Mouse (Mus musculus) thymus, adult 2 months (tissue): ENCODE data around the gene Slco1a5.

Experiments used
- CTCF ChIP-seq: fragments of 200-500 bp; IDR thresholded peaks from 2 replicates; pipeline ENCODE4 v1.5.1; 2012; ENCODE audit warnings: mild to moderate bottlenecking, control low read depth, low read length, moderate library complexity, borderline replicate concordance; ENCODE audit not compliant: control insufficient read depth, poor library complexity, insufficient read depth; ENCODE audit errors: extremely low read depth
- POLR2A ChIP-seq: fragments of 200-500 bp; IDR thresholded peaks from 2 replicates; pipeline ENCODE4 v1.6.1; 2012; ENCODE audit warnings: mild to moderate bottlenecking, low read length, control low read depth, moderate library complexity; ENCODE audit not compliant: control insufficient read depth, poor library complexity, insufficient read depth; ENCODE audit errors: extremely low read depth

GRCm38 (mm10) chr6:142187426-142187825 is 135.4 kb downstream of the Slco1a5 start:
- TF ChIP-seq CTCF (no peak), POLR2A (no peak)
